In genomic region chr11:76587333-76587732, GRCm38 (mm10) we compare ENCODE assay signal across 9 mouse cellular contexts. TPM values are rescaled to one million over a fixed set of nuclear protein-coding genes. Genes with fewer than 3 reads are reported as not detected.
DNase-seq lines count a peak whose midpoint lies in the region; ATAC-seq lines count a peak whose summit lies in the region.
"Had no signal": no experiment of that assay in that cellular context is flagged by ENCODE, and none has a peak within 500 bp of the region (broad histone marks: within the 10 kb centered on the region; RNA-seq: fewer than 3 reads in every experiment).

No protein-coding gene starts in this region.

- H3K4me2 ChIP-seq in kidney, embryonic 15.5 days = no peak overlapping the region

- ATAC-seq in kidney, embryonic 15.5 days (replicated peaks; ENCODE audit: low FRiP score) = no peak
- peak; percentile 73 for ATAC-seq in granulocyte monocyte progenitor cell, adult 5-6 weeks (replicated peaks; ENCODE audit: poor library complexity, severe bottlenecking)
- ATAC-seq in megakaryocyte, adult 5-6 weeks (ENCODE audit: poor library complexity, severe bottlenecking) = peak; percentile 73

- H3K4me1 ChIP-seq in kidney, embryonic 15.5 days = peaks cover 32% of the 10 kb centered on the region

- 85% methylated on average over 1 of the region's 1 CpGs for WGBS in kidney, embryonic 15.5 days

- no peak overlapping the region for H3K9ac ChIP-seq in kidney, embryonic 15.5 days

- no peak for DNase-seq in kidney, postnatal 4 days
- DNase-seq in MEL-GATA-1-ER (ENCODE audit: extremely low read depth, low read depth) = peak; percentile 56
- no peak for DNase-seq in urinary bladder, postnatal 25 days (ENCODE audit: low spot score)
- DNase-seq in thymus, postnatal 14 days = no peak
- DNase-seq in right cerebral cortex, postnatal 14 days = no peak
- DNase-seq: gastrocnemius, postnatal 14 days had no signal

- H3K27me3 ChIP-seq in kidney, embryonic 15.5 days = no peaks in the 10 kb centered on the region

- peak overlapping the region; percentile 91 for H3K27ac ChIP-seq in kidney, embryonic 15.5 days

- H3K9me3 ChIP-seq in kidney, embryonic 15.5 days (replicated peaks) = no peaks in the 10 kb centered on the region

- no peak overlapping the region for H3K4me3 ChIP-seq in kidney, embryonic 15.5 days (replicated peaks)

- no peaks in the 10 kb centered on the region for H3K36me3 ChIP-seq in kidney, embryonic 15.5 days

RNA-seq across cellular contexts. Expression of gene Abr, which starts 34.8 kb away (rescaled TPM):
- polyA plus RNA-seq in kidney, embryonic 15.5 days (2015; fragmentation: Nextera tagmentation; extraction: Ambion mirVana) = 44.2 and 48.3 TPM in 2 replicates
- total RNA-seq in granulocyte monocyte progenitor cell, adult 5-6 weeks (2014; fragmentation: Nextera tagmentation) = 39.3 and 53.0 TPM in 2 replicates
- 48.2 and 54.3 TPM in 2 replicates for total RNA-seq in granulocyte monocyte progenitor cell, adult 5-6 weeks (2017)
- 45.8 and 47.9 TPM in 2 replicates for total RNA-seq in megakaryocyte, adult 5-6 weeks (2015)
- total RNA-seq in megakaryocyte, adult 5-6 weeks (2017) = 78.4 and 84.4 TPM in 2 replicates
